Mouse (Mus musculus): ENCODE measurements around the gene Ocrl.

GRCm38 (mm10) chrX:47891907-47892430, 20.2 kb upstream of the Ocrl start:
- TF ChIP-seq TAL1 (conservative IDR thresholded peaks at IDR 0.05; ENCODE audit: low read depth, low read length) (no peak), CTCF (IDR thresholded peaks at IDR 0.05; ENCODE audit: low read depth, low read length) (no peak), GATA1 (IDR thresholded peaks at IDR 0.05; ENCODE audit: borderline replicate concordance, low read length) (no peak), POLR2AphosphoS5 (IDR thresholded peaks at IDR 0.05; ENCODE audit: insufficient replicate concordance, low read depth, low read length) (no peak)
